Mouse (Mus musculus) intestine, postnatal 0 days (tissue): ENCODE measurements around the gene Mcf2l. TPM values are rescaled to one million over a fixed set of nuclear protein-coding genes. Genes with fewer than 3 reads are reported as not detected.

Experiments used
- ATAC-seq: fragments of 200-750 bp; cut with Nextera tagmentation; 2 replicates; pipeline ENCODE4 v1.8.0; 2017; ENCODE audit warnings: mild to moderate bottlenecking, moderate TSS enrichment, moderate library complexity
- H3K27ac ChIP-seq: fragments of 300-500 bp; sonication (generic); 2 replicates; pipeline ENCODE4 v1.5.1; 2014; ENCODE audit warnings: mild to moderate bottlenecking, low read depth, low read length, moderate library complexity
- H3K27me3 ChIP-seq: fragments of 300-500 bp; sonication (generic); replicated peaks from 2 replicates; pipeline ENCODE4 v1.6.1; 2014; ENCODE audit warnings: low read length, mixed read lengths; ENCODE audit not compliant: control insufficient read depth, insufficient read depth
- H3K36me3 ChIP-seq: fragments of 300-500 bp; sonication (generic); 2 replicates; pipeline ENCODE4 v1.6.1; 2014; ENCODE audit warnings: mild to moderate bottlenecking, moderate library complexity; ENCODE audit not compliant: control insufficient read depth, insufficient read depth
- H3K4me1 ChIP-seq: fragments of 300-500 bp; sonication (generic); replicated peaks from 2 replicates; pipeline ENCODE4 v1.6.1; 2014; ENCODE audit warnings: antibody characterized with exemption, low read length, mixed read lengths; ENCODE audit not compliant: control insufficient read depth, insufficient read depth
- H3K4me2 ChIP-seq: fragments of 300-500 bp; sonication (generic); replicated peaks from 2 replicates; pipeline ENCODE4 v1.6.1; 2014; ENCODE audit warnings: low read depth, mild to moderate bottlenecking, moderate library complexity
- H3K4me3 ChIP-seq: fragments of 300-500 bp; sonication (generic); 2 replicates; pipeline ENCODE4 v1.5.1; 2014; ENCODE audit warnings: low read depth, low read length
- H3K9ac ChIP-seq: fragments of 300-500 bp; sonication (generic); 2 replicates; pipeline ENCODE4 v1.6.1; 2014; ENCODE audit warnings: mild to moderate bottlenecking, low read depth, low read length
- H3K9me3 ChIP-seq: fragments of 300-500 bp; sonication (generic); 2 replicates; pipeline ENCODE4 v1.6.1; 2016; ENCODE audit warnings: mixed run types; ENCODE audit not compliant: control insufficient read depth
- CTCF ChIP-seq: sonication (generic); IDR thresholded peaks from 2 replicates; pipeline ENCODE4 v1.5.1; 2016; ENCODE audit warnings: low read depth, mild to moderate bottlenecking, control low read depth, antibody characterized with exemption, moderate library complexity
- WGBS: fragments of 180-500 bp; shearing (Covaris S2); extraction: QIAGEN DNeasy Blood & Tissue Kit; methylation state at CpG from one replicate; pipeline ENCODE4 v1.1.7; 2014; 5-methylcytosine and 5-hydroxymethylcytosine counted together
- polyA plus RNA-seq: library from polyadenylated mRNA; unstranded; fragments of >200 nt; fragmentation: Nextera tagmentation; extraction: Ambion mirVana; gene quantifications from 2 replicates; pipeline ENCODE4 v1.2.1, GENCODE M21; 2015

Gene Mcf2l
- polyA plus RNA-seq, 1 experiment from 2014 or later = 6.7 TPM

GRCm38 (mm10) chr8:12903790-12904415 is 30.3 kb downstream of the Mcf2l start:
- WGBS = 76% methylated on average over 13 of the region's 13 CpGs

GRCm38 (mm10) chr8:12905122-12905521 is 31.5 kb downstream of the Mcf2l start:
- no peaks in the 10 kb centered on the region for H3K4me1 ChIP-seq
- WGBS = 68% methylated on average over 5 of the region's 5 CpGs
- no peak overlapping the region for H3K9ac ChIP-seq
- H3K4me2 ChIP-seq = no peak overlapping the region
- no peak for ATAC-seq
- no peaks in the 10 kb centered on the region for H3K36me3 ChIP-seq
- no peak overlapping the region for H3K4me3 ChIP-seq
- no peaks in the 10 kb centered on the region for H3K9me3 ChIP-seq
- H3K27ac ChIP-seq = no peak overlapping the region; the same call in 1 of the 2 replicates
- H3K27me3 ChIP-seq = no peaks in the 10 kb centered on the region
- no peak for TF ChIP-seq CTCF

More at GRCm38 (mm10) chr8:12903790-12904415, 30.3 kb downstream of the Mcf2l start:
- ATAC-seq = no peak
- no peak overlapping the region for H3K4me3 ChIP-seq
- no peaks in the 10 kb centered on the region for H3K36me3 ChIP-seq
- no peak overlapping the region; the same call in 1 of the 2 replicates for H3K27ac ChIP-seq
- no peaks in the 10 kb centered on the region for H3K9me3 ChIP-seq
- no peak overlapping the region for H3K9ac ChIP-seq
- no peak overlapping the region for H3K4me2 ChIP-seq
- no peaks in the 10 kb centered on the region for H3K4me1 ChIP-seq
- no peaks in the 10 kb centered on the region for H3K27me3 ChIP-seq
- TF ChIP-seq CTCF = no peak

GRCm38 (mm10) chr8:12905599-12906321 is 32.2 kb downstream of the Mcf2l start:
- no peaks in the 10 kb centered on the region for H3K9me3 ChIP-seq
- H3K9ac ChIP-seq = no peak overlapping the region
- H3K36me3 ChIP-seq = no peaks in the 10 kb centered on the region
- no peak for ATAC-seq
- H3K4me3 ChIP-seq = no peak overlapping the region
- TF ChIP-seq CTCF = no peak
- H3K27me3 ChIP-seq = no peaks in the 10 kb centered on the region
- no peaks in the 10 kb centered on the region for H3K4me1 ChIP-seq
- WGBS = 76% methylated on average over 11 of the region's 11 CpGs
- no peak overlapping the region for H3K4me2 ChIP-seq
- no peak overlapping the region; the same call in none of the 2 replicates for H3K27ac ChIP-seq

- H3K4me3 ChIP-seq = no peak overlapping the region
- no peaks in the 10 kb centered on the region for H3K9me3 ChIP-seq
- H3K27me3 ChIP-seq = no peaks in the 10 kb centered on the region
- 81% methylated on average over 5 of the region's 5 CpGs for WGBS
- TF ChIP-seq CTCF = no peak
- no peaks in the 10 kb centered on the region for H3K36me3 ChIP-seq
- no peak overlapping the region for H3K4me2 ChIP-seq
- H3K9ac ChIP-seq = no peak overlapping the region
- H3K4me1 ChIP-seq = no peaks in the 10 kb centered on the region
- H3K27ac ChIP-seq = no peak overlapping the region; the same call in 1 of the 2 replicates
- no peak for ATAC-seq
Measured at GRCm38 (mm10) chr8:12906597-12906996, 33.0 kb downstream of the Mcf2l start.

- no peak for ATAC-seq
- Histone ChIP-seq H3K4me3 (no peak overlapping the region), H3K9me3 (no peaks in the 10 kb centered on the region), H3K36me3 (no peaks in the 10 kb centered on the region), H3K4me2 (no peak overlapping the region), H3K9ac (no peak overlapping the region), H3K27me3 (no peaks in the 10 kb centered on the region), H3K4me1 (no peaks in the 10 kb centered on the region), H3K27ac (no peak overlapping the region)
- TF ChIP-seq CTCF = no peak
- WGBS = 73% methylated on average over 4 of the region's 4 CpGs
Measured at GRCm38 (mm10) chr8:12907730-12908129, 34.1 kb downstream of the Mcf2l start.

- no peak overlapping the region for H3K4me3 ChIP-seq
- no peak overlapping the region for H3K9ac ChIP-seq
- H3K27me3 ChIP-seq = no peaks in the 10 kb centered on the region
- 16% methylated on average over 5 of the region's 5 CpGs for WGBS
- ATAC-seq = no peak
- no peak overlapping the region for H3K4me2 ChIP-seq
- H3K27ac ChIP-seq = no peak overlapping the region
- TF ChIP-seq CTCF = no peak
- H3K9me3 ChIP-seq = no peaks in the 10 kb centered on the region
- H3K36me3 ChIP-seq = no peaks in the 10 kb centered on the region
- H3K4me1 ChIP-seq = peaks cover 8% of the 10 kb centered on the region; the same call in 1 of the 2 replicates
Measured at GRCm38 (mm10) chr8:12912011-12912410, 38.4 kb downstream of the Mcf2l start.
